Mouse (Mus musculus) neutrophil, adult 5-6 weeks (primary cell): ENCODE data around the gene Spata6. TPM values are rescaled to one million over a fixed set of nuclear protein-coding genes. Genes with fewer than 3 reads are reported as not detected.

Experiments used
- ATAC-seq: fragments of 151-379, 151-347 bp; 2 replicates; pipeline ENCODE4 v1.8.0; 2017; ENCODE audit warnings: mild to moderate bottlenecking, moderate TSS enrichment; ENCODE audit not compliant: insufficient number of reproducible peaks, poor library complexity, low FRiP score, severe bottlenecking; ENCODE audit errors: extremely low read depth
- total RNA-seq: library from RNA; stranded (forward); fragments of 200-1000 nt; gene quantifications from 2 replicates; pipeline ENCODE4 v1.2.3, GENCODE M21; 2017

Spata6 gene
- total RNA-seq, 1 experiment from 2014 or later = 25.1 TPM

DNA sequence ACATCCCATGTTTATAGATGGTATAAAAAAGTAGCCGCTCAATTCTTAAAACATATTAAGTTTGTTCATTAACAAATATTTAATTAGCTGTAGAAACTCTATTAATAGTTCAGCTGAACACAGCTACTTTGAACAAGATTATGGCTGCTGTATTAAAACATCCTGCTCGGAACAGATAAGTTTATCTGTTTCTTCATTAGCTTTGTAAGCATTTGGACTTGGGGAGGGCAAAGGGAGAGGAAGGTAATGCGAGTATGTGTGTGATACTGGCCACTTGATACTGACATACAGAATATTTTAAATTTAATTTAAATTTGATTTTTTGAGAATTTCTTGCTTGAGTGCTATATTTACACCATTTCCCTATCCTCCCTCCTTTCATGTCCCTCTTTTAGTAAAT lies 80.1 kb downstream of the Spata6 start:
- no peak for ATAC-seq

DNA sequence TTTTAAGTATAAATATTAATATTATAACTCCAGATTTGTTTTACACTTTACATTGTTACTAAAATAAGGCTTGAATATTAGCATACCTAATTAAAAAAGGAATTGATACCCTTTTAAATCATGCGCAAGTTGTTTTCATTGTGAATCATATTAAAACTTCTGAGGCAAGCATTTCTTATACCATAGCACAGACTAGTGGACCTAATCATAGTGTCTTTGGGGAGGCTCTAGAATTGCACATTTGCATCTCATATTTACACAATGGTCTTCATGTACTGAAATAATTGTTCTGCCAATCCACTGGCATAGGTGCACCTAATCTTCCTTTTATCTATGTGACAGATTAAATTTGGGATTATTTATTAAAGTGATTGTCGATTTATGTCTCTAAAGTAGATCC lies 83.4 kb downstream of the Spata6 start:
- no peak for ATAC-seq

DNA sequence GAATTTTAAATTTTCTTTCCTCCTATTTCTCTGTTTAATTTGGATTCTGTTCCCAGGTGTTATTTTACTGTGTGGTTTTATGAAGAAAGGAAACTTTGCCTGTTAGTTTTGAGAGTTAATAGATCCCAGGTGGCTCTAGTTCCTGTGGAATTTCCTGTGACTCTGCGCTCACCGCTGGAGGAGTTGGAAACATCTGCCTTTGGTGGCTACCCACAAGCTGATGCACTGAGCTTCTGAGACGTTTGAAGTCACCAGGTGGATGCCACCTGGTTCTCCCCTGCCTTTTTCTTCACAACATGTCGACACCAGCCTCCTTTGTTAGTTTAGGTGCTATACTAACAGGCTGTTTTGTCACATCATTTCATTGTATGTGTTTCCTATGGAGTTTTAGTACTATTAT lies 97.7 kb downstream of the Spata6 start:
- no peak for ATAC-seq

DNA sequence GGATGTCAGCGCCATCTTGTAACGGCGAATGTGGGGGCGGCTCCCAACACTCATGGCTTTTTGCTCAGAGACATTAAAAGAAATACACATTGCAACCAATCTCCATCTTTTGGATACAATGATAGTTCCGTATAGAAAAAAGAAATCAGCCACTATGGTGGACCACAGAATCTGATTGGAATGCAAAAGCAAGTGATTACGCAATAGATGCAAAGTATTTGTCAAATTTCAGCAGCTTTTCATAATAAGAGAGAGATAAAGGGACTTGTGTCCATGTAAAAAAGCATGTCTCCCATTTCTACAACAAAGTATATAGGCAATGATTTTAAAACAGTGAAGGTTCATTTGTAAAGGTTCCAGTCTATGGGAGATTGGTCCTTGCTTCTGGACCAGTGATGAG lies 119.1 kb downstream of the Spata6 start:
- ATAC-seq = no peak

DNA sequence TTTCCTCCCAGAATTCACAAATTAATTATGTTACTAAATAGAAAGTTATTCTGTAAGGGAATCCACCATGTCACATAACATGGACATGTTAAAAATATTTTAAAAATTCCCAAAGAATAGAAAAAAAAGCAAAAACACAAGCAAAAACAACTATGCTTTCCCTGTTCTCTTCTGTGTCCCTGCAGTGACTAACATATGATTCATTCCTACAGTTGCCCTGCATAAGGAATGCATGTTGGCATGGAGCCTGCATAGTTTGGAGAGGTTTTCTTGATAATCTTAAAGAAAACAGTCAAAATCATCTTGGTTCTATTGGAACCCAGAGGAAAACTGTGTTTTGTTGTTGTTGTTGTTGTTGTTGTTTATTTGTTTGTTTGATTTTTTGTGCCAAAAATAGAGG lies 132.8 kb downstream of the Spata6 start:
- ATAC-seq = no peak

DNA sequence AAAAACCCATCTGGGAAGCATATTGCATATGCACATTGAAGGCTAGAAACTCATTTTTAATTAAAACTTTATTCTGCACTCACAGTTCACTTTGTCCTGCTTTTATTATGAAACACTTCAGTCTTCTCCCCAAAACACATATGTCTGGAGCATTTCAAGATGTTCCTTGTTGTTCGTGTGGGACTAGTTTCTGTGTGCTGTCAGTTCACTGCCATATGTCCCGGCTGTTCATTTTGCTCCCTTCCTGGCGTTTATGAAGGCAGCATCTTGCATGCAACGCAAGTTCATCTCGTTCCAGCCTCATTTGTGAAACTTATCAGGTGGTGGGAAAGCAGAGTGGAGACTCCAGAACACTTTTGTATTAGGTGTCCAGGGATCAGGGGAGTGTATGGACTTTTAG lies 146.9 kb downstream of the Spata6 start:
- no peak for ATAC-seq

DNA sequence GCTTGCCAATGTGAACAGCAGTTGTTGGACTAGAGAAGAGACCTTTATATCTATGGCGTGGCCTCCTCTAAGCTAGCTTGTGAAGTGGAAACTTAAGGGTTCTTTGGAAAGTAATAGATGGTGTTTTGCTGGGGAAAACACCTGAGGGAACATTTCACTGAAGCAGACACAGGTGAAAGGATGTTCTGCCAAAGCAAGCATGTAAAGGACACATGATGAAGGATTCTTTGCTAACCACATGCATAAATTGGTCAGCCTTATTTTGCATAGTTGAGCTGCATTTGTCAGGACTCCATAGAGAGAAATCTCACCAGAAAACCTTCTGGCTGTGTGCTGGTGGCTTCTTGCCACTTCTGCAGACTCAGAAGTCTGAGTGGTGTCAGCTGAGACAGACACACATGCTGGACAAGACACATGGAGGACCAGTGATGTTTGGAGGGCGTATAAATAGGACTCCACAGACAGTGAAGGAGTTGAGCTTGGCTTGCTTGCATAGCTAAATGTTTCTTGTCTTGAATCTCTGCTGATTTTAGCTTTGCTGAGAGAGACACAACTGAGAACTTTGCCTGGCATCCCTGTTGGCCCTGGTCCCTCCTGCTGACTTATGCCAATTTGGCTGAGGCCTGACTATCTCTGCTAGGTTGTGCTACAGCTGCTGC lies 148.1 kb downstream of the Spata6 start:
- no peak for ATAC-seq

Other genes starting within 250 kb of the Spata6 start
- gene Slc5a9, start 182.9 kb downstream of the Spata6 start, total RNA-seq = not detected in 2 replicates
- not detected in 2 replicates for gene Skint8, start 199.4 kb downstream of the Spata6 start, total RNA-seq